ENCODE assay signal across 10 mouse cellular contexts in the genomic region with DNA sequence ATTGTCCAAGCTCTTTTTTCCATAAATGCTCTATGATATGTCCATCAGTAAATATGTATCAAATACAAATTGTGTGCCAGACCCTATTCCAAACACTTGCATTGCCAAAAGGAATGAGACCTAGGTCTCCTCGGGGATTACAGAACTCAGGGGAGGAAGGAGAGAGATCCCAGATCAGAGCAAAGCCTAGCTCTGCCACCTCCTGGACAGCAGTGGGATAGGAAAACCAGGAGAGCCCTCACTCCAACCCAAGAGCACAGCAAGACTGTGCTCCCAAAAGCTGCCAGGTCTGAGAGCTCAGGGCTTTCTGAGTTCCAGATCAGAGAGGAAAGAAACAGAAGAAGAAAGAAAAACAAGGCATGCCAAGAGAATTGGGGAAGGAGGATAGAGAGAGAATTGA. TPM values are rescaled to one million over a fixed set of nuclear protein-coding genes. Genes with fewer than 3 reads are reported as not detected.
DNase-seq lines count a peak whose midpoint lies in the region; ATAC-seq and TF ChIP-seq lines count a peak whose summit lies in the region.
"Had no signal": no experiment of that assay in that cellular context is flagged by ENCODE, and none has a peak within 500 bp of the region (broad histone marks: within the 10 kb centered on the region; RNA-seq: fewer than 3 reads in every experiment).

No protein-coding gene starts in this region.

- peak; percentile 32; the same call in 1 of the 2 replicates for TF ChIP-seq CTCF in bone marrow macrophage, adult 2 months (IDR thresholded peaks at IDR 0.05; ENCODE audit: low read depth, low read length)

- no peak overlapping the region for H3K4me2 ChIP-seq in neural tube, embryonic 11.5 days (ENCODE audit: low read depth)
- H3K4me2 ChIP-seq: heart, embryonic 13.5 days; liver, embryonic 13.5 days had no signal

- H3K4me3 ChIP-seq in neural tube, embryonic 11.5 days (ENCODE audit: low read depth, low read length) = no peak overlapping the region
- no peak overlapping the region for H3K4me3 ChIP-seq in bone marrow macrophage, adult 2 months (ENCODE audit: insufficient read depth, low read length)
- H3K4me3 ChIP-seq: heart, embryonic 13.5 days; liver, embryonic 13.5 days had no signal

- WGBS in neural tube, embryonic 11.5 days = 44% methylated on average over 1 of the region's 1 CpGs

- H3K9me3 ChIP-seq in neural tube, embryonic 11.5 days (ENCODE audit: control insufficient read depth, low read length) = no peaks in the 10 kb centered on the region
- H3K9me3 ChIP-seq: heart, embryonic 13.5 days; liver, embryonic 13.5 days had no signal

- DNase-seq in heart, adult 11 months = peak; percentile 46
- no peak for DNase-seq in heart, postnatal 36 days
- peak; percentile 16 for DNase-seq in neural tube, embryonic 11.5 days (ENCODE audit: low spot score)
- no peak for DNase-seq in neural tube, embryonic 10.5 days (ENCODE audit: extremely low spot score, low spot score)
- DNase-seq in spleen, postnatal 36 days (ENCODE audit: low spot score in 2 of 2) = no peak
- no peak for DNase-seq in thymus, adult 18-20 months
- DNase-seq: liver, embryonic 13.5 days had no signal

- no peak for ATAC-seq in neural tube, embryonic 11.5 days (ENCODE audit: insufficient read depth, low FRiP score, low TSS enrichment)
- ATAC-seq in megakaryocyte progenitor cell, adult 5-6 weeks (replicated peaks; ENCODE audit: poor library complexity) = peak; percentile 72

- H3K36me3 ChIP-seq in neural tube, embryonic 11.5 days (ENCODE audit: control insufficient read depth, insufficient read depth, low read length) = no peaks in the 10 kb centered on the region
- H3K36me3 ChIP-seq: heart, embryonic 13.5 days; liver, embryonic 13.5 days had no signal

- intact Hi-C loops in heart, postnatal 36 days (cut with DNase I) = loop anchor here (10.0 kb wide), 1 partner anchor 158 kb away; no protein-coding TSS in a partner anchor

- no peaks in the 10 kb centered on the region for H3K4me1 ChIP-seq in neural tube, embryonic 11.5 days (ENCODE audit: control insufficient read depth, insufficient read depth, low read length)
- peaks cover 14% of the 10 kb centered on the region for H3K4me1 ChIP-seq in bone marrow macrophage, adult 2 months (ENCODE audit: control insufficient read depth, insufficient read depth, low read length)
- H3K4me1 ChIP-seq: heart, embryonic 13.5 days; liver, embryonic 13.5 days had no signal

- H3K27ac ChIP-seq in neural tube, embryonic 11.5 days (ENCODE audit: low read depth, low read length) = no peak overlapping the region
- H3K27ac ChIP-seq in bone marrow macrophage, adult 2 months (ENCODE audit: insufficient read depth, low read depth, low read length) = no peak overlapping the region
- H3K27ac ChIP-seq: heart, embryonic 13.5 days; liver, embryonic 13.5 days had no signal

- H3K9ac ChIP-seq in neural tube, embryonic 11.5 days (ENCODE audit: low read length) = no peak overlapping the region
- H3K9ac ChIP-seq: heart, embryonic 13.5 days; liver, embryonic 13.5 days had no signal

- no peaks in the 10 kb centered on the region for H3K27me3 ChIP-seq in neural tube, embryonic 11.5 days (ENCODE audit: control insufficient read depth, insufficient read depth, low read length)

- TF ChIP-seq POLR2A in bone marrow macrophage, adult 2 months (IDR thresholded peaks at IDR 0.05; ENCODE audit: borderline replicate concordance, low read depth, low read length) = no peak

RNA-seq across cellular contexts. Expression of gene Gm5678, which starts 1.2 kb away (rescaled TPM):
- under 1 TPM; 0.68 to 0.94 TPM for total RNA-seq in heart, postnatal 36 days (2021)
- not detected in 2 replicates for polyA plus RNA-seq in neural tube, embryonic 11.5 days (2014; fragmentation: Nextera tagmentation; extraction: Ambion mirVana)
- not detected in 2 replicates for polyA plus RNA-seq in bone marrow macrophage, adult 2 months (2012; ENCODE audit: insufficient read depth, insufficient read length, missing spikeins)
- not detected in 2 replicates for total RNA-seq in megakaryocyte progenitor cell, adult 5-6 weeks (2015)
- total RNA-seq in megakaryocyte progenitor cell, adult 5-6 weeks (2017) = not detected in 2 replicates
- polyA plus RNA-seq: heart, embryonic 13.5 days; liver, embryonic 13.5 days had no signal

RNA-seq across cellular contexts. Expression of gene Cbr1, which starts 21.1 kb away (rescaled TPM):
- 10 to 100 TPM; 25.5 to 26.2 TPM for total RNA-seq in heart, postnatal 36 days (2021)
- 105 and 107 TPM in 2 replicates for polyA plus RNA-seq in neural tube, embryonic 11.5 days (2014; fragmentation: Nextera tagmentation; extraction: Ambion mirVana)
- 37.5 and 40.0 TPM in 2 replicates for polyA plus RNA-seq in bone marrow macrophage, adult 2 months (2012; ENCODE audit: insufficient read depth, insufficient read length, missing spikeins)
- total RNA-seq in megakaryocyte progenitor cell, adult 5-6 weeks (2015) = 20.7 and 27.4 TPM in 2 replicates
- total RNA-seq in megakaryocyte progenitor cell, adult 5-6 weeks (2017) = 15.2 and 16.7 TPM in 2 replicates

RNA-seq across cellular contexts. Expression of gene Setd4, which starts 22.9 kb away (rescaled TPM):
- total RNA-seq in heart, postnatal 36 days (2021) = 1 to 10 TPM; 1.3 to 3.0 TPM
- 7.8 and 8.5 TPM in 2 replicates for polyA plus RNA-seq in neural tube, embryonic 11.5 days (2014; fragmentation: Nextera tagmentation; extraction: Ambion mirVana)
- 5.4 and 6.1 TPM in 2 replicates for polyA plus RNA-seq in bone marrow macrophage, adult 2 months (2012; ENCODE audit: insufficient read depth, insufficient read length, missing spikeins)
- total RNA-seq in megakaryocyte progenitor cell, adult 5-6 weeks (2015) = 6.8 and 8.0 TPM in 2 replicates
- 2.4 and 7.6 TPM in 2 replicates for total RNA-seq in megakaryocyte progenitor cell, adult 5-6 weeks (2017)

RNA-seq across cellular contexts. Expression of gene Cbr3, which starts 56.3 kb away (rescaled TPM):
- total RNA-seq in heart, postnatal 36 days (2021) = 1 to 10 TPM; 2.9 to 3.6 TPM
- 0.69 and 1.7 TPM in 2 replicates for polyA plus RNA-seq in neural tube, embryonic 11.5 days (2014; fragmentation: Nextera tagmentation; extraction: Ambion mirVana)
- polyA plus RNA-seq in bone marrow macrophage, adult 2 months (2012; ENCODE audit: insufficient read depth, insufficient read length, missing spikeins) = 33.8 and 36.3 TPM in 2 replicates
- 0.37 TPM in 1 of 2 replicates, not detected in the other for total RNA-seq in megakaryocyte progenitor cell, adult 5-6 weeks (2015)
- 0.08 TPM in 1 of 2 replicates, not detected in the other for total RNA-seq in megakaryocyte progenitor cell, adult 5-6 weeks (2017)

Comparison
In these comparisons a context has a peak if more than half of its experiments do, and no peak if none do; other contexts are left out.
1. DNase-seq: peak in heart, adult 11 months (single experiment) and neural tube, embryonic 11.5 days (single experiment); none in heart, postnatal 36 days (0 of 2), neural tube, embryonic 10.5 days (single experiment), spleen, postnatal 36 days (0 of 2) and thymus, adult 18-20 months (0 of 2).